Mouse (Mus musculus) cortical plate, adult 2 months (tissue): Measurements from ENCODE around the gene Dnajb4.

Experiments
- CTCF ChIP-seq: fragments of 200-500 bp; IDR thresholded peaks from 2 replicates; pipeline ENCODE4 v1.5.1; 2011; ENCODE audit warnings: mild to moderate bottlenecking, control low read depth, low read length; ENCODE audit not compliant: insufficient read depth; ENCODE audit errors: extremely low read depth
- POLR2A ChIP-seq: fragments of 200-500 bp; IDR thresholded peaks from 2 replicates; pipeline ENCODE4 v1.6.1; 2011; ENCODE audit warnings: mild to moderate bottlenecking, low read length, control low read depth; ENCODE audit not compliant: insufficient read depth; ENCODE audit errors: extremely low read depth

- TF ChIP-seq CTCF (no peak), POLR2A (no peak)
Observed at GRCm38 (mm10) chr3:152231333-152232100, 21.4 kb upstream of the Dnajb4 start.
